Comparison of ENCODE assay signal across 9 mouse cellular contexts in genomic region chr12:77789871-77790270, GRCm38 (mm10).
DNase-seq lines count a peak whose midpoint lies in the region; ATAC-seq and TF ChIP-seq lines count a peak whose summit lies in the region.
"Had no signal": no experiment of that assay in that cellular context is flagged by ENCODE, and none has a peak within 500 bp of the region (broad histone marks: within the 10 kb centered on the region; RNA-seq: fewer than 3 reads in every experiment).

No protein-coding gene starts in this region.

- H3K9ac ChIP-seq in lung, postnatal 0 days (replicated peaks; ENCODE audit: low read depth): no peak overlapping the region
- H3K9ac ChIP-seq in limb, embryonic 15.5 days: no peak overlapping the region
- peak overlapping the region; percentile 16; the same call in 1 of the 2 replicates for H3K9ac ChIP-seq in stomach, embryonic 16.5 days (ENCODE audit: low read length)

- DNase-seq in embryo, embryonic 10.5 days (ENCODE audit: low spot score): peak; percentile 18
- DNase-seq in embryo, embryonic 9.5 days (ENCODE audit: extremely low spot score): no peak
- DNase-seq in lung, postnatal 0 days (ENCODE audit: low spot score): no peak
- DNase-seq in lung, adult 18-20 months: no peak
- no peak for DNase-seq in adrenal gland, adult 2 months
- no peak for DNase-seq in frontal cortex, postnatal 10 days (ENCODE audit: low spot score in 2 of 2)
- DNase-seq: lung, postnatal 14 days had no signal

- no peaks in the 10 kb centered on the region; the same call in 1 of the 2 replicates for H3K4me1 ChIP-seq in lung, postnatal 0 days (ENCODE audit: insufficient read depth, low read depth, low read length)
- peaks cover 12% of the 10 kb centered on the region for H3K4me1 ChIP-seq in limb, embryonic 15.5 days
- H3K4me1 ChIP-seq in stomach, embryonic 16.5 days (ENCODE audit: control insufficient read depth, insufficient read depth, low read length): no peaks in the 10 kb centered on the region

- H3K27me3 ChIP-seq in lung, postnatal 0 days (replicated peaks; ENCODE audit: insufficient read depth, low read length): no peaks in the 10 kb centered on the region
- H3K27me3 ChIP-seq in limb, embryonic 15.5 days: 0 out of 2 replicates have a peak, but pooled peaks cover 3% of the 10 kb centered on the region
- no peaks in the 10 kb centered on the region for H3K27me3 ChIP-seq in stomach, embryonic 16.5 days (ENCODE audit: control insufficient read depth, insufficient read depth, low read length)

- 31% methylated on average over 14 of the region's 14 CpGs for WGBS in lung, postnatal 0 days
- WGBS in limb, embryonic 15.5 days: 25% methylated on average over 14 of the region's 14 CpGs
- 34% methylated on average over 14 of the region's 14 CpGs for WGBS in stomach, embryonic 16.5 days

- no peak overlapping the region for H3K4me3 ChIP-seq in lung, postnatal 0 days (ENCODE audit: low read depth, low read length)
- 0 out of 2 replicates have a peak overlapping the region, but pooled peaks have one; percentile 8 for H3K4me3 ChIP-seq in limb, embryonic 15.5 days
- no peak overlapping the region; the same call in 1 of the 2 replicates for H3K4me3 ChIP-seq in stomach, embryonic 16.5 days (replicated peaks; ENCODE audit: low read length)

- H3K9me3 ChIP-seq in lung, postnatal 0 days (ENCODE audit: low read length): no peaks in the 10 kb centered on the region
- H3K9me3 ChIP-seq in limb, embryonic 15.5 days: no peaks in the 10 kb centered on the region
- H3K9me3 ChIP-seq in stomach, embryonic 16.5 days (replicated peaks; ENCODE audit: control insufficient read depth, low read length): no peaks in the 10 kb centered on the region

- peak overlapping the region; percentile 25; the same call in 1 of the 2 replicates for H3K4me2 ChIP-seq in lung, postnatal 0 days (replicated peaks; ENCODE audit: low read depth, low read length)
- H3K4me2 ChIP-seq in limb, embryonic 15.5 days: peak overlapping the region; percentile 34
- H3K4me2 ChIP-seq in stomach, embryonic 16.5 days (ENCODE audit: low read depth, low read length): peak overlapping the region; percentile 47

- no peak overlapping the region for H3K27ac ChIP-seq in lung, postnatal 0 days (ENCODE audit: low read length)
- no peak overlapping the region for H3K27ac ChIP-seq in limb, embryonic 15.5 days
- no peak overlapping the region for H3K27ac ChIP-seq in stomach, embryonic 16.5 days (ENCODE audit: low read length)

- no peak for TF ChIP-seq CTCF in lung, postnatal 0 days (IDR thresholded peaks at IDR 0.05)

- no peaks in the 10 kb centered on the region for H3K36me3 ChIP-seq in lung, postnatal 0 days (ENCODE audit: insufficient read depth, low read length)
- no peaks in the 10 kb centered on the region for H3K36me3 ChIP-seq in limb, embryonic 15.5 days
- no peaks in the 10 kb centered on the region for H3K36me3 ChIP-seq in stomach, embryonic 16.5 days (ENCODE audit: control insufficient read depth, insufficient read depth, low read length)

- no peak for ATAC-seq in lung, postnatal 0 days
- ATAC-seq in limb, embryonic 15.5 days (ENCODE audit: insufficient number of reproducible peaks, low FRiP score, low TSS enrichment, low read depth): no peak
- ATAC-seq in stomach, embryonic 16.5 days (ENCODE audit: insufficient read depth, low FRiP score): no peak

- no peak for TF ChIP-seq EP300 in lung, postnatal 0 days (IDR thresholded peaks at IDR 0.05)
